Mouse (Mus musculus) CH12.LX (cell line): ENCODE measurements around the gene Trappc12. TPM values are rescaled to one million over a fixed set of nuclear protein-coding genes. Genes with fewer than 3 reads are reported as not detected.

Source experiments
- DNase-seq: peaks from one replicate; pipeline ENCODE4 v3.0.0-alpha.2; 2013; ENCODE audit errors: extremely low read depth
- H3K27ac ChIP-seq: 2 replicates; pipeline ENCODE4 v1.5.1; 2012; ENCODE audit warnings: low read depth, mild to moderate bottlenecking, control low read depth, moderate library complexity; ENCODE audit not compliant: insufficient read depth
- H3K27me3 ChIP-seq: replicated peaks from 2 replicates; pipeline ENCODE3; 2012; ENCODE audit warnings: inconsistent platforms
- H3K36me3 ChIP-seq, 2 experiments: replicated peaks in 1 of 2; 2 replicates each; pipeline versions ENCODE3 to v1.6.1; 2012; ENCODE audit warnings: inconsistent platforms in 1 of 2, low read length in 1 of 2, mild to moderate bottlenecking in 1 of 2, mixed read lengths in 1 of 2, moderate library complexity in 1 of 2; ENCODE audit not compliant: control insufficient read depth in 1 of 2, insufficient read depth in 1 of 2
- H3K4me1 ChIP-seq, 2 experiments: 2 replicates each; pipeline ENCODE4 v1.6.1; 2012; ENCODE audit warnings: inconsistent platforms in 1 of 2, moderate library complexity in 1 of 2; ENCODE audit not compliant: insufficient read depth in 2 of 2, control insufficient read depth in 1 of 2
- H3K4me2 ChIP-seq: 2 replicates; pipeline ENCODE4 v1.6.1; 2012; ENCODE audit warnings: low read depth, mild to moderate bottlenecking, control low read depth; ENCODE audit not compliant: poor library complexity, insufficient read depth, severe bottlenecking
- H3K4me3 ChIP-seq, 3 experiments: fragments of 150-350 bp in 1 of 3; sonication (generic) in 1 of 3; replicated peaks in 1 of 3; 2 replicates each; pipeline versions ENCODE3 to v1.5.1; 2011 to 2012; ENCODE audit warnings: low read depth in 2 of 3, low read length in 2 of 3, mild to moderate bottlenecking in 2 of 3, moderate library complexity in 2 of 3, control low read depth in 1 of 3, improper control_type of control experiment in 1 of 3, inconsistent platforms in 1 of 3, mixed read lengths in 1 of 3; ENCODE audit not compliant: poor library complexity in 1 of 3
- H3K79me2 ChIP-seq: replicated peaks from 2 replicates; pipeline ENCODE4 v1.6.1; 2012; ENCODE audit warnings: mild to moderate bottlenecking, moderate library complexity; ENCODE audit not compliant: control insufficient read depth, poor library complexity, insufficient read depth, severe bottlenecking; ENCODE audit errors: extremely low read depth
- H3K9ac ChIP-seq: 2 replicates; pipeline ENCODE4 v1.6.1; 2012; ENCODE audit warnings: low read depth, mild to moderate bottlenecking, control low read depth, moderate library complexity; ENCODE audit not compliant: insufficient read depth
- H3K9me3 ChIP-seq: replicated peaks from 2 replicates; pipeline ENCODE3; 2012; ENCODE audit warnings: low read length, inconsistent platforms, mixed read lengths
- BHLHE40 ChIP-seq: IDR thresholded peaks from 2 replicates; pipeline ENCODE4 v1.6.1; 2011; ENCODE audit warnings: mild to moderate bottlenecking, low read depth, low read length, improper control_type of control experiment
- CHD2 ChIP-seq: IDR thresholded peaks from 2 replicates; pipeline ENCODE4 v1.6.1; 2011; ENCODE audit warnings: low read length, improper control_type of control experiment
- CTCF ChIP-seq, 2 experiments: IDR thresholded peaks in 1 of 2; conservative IDR thresholded peaks in 1 of 2; 2 replicates each; pipeline ENCODE4 v1.5.1; 2011 to 2012; ENCODE audit warnings: low read depth in 2 of 2, low read length in 2 of 2, improper control_type of control experiment in 1 of 2, inconsistent platforms in 1 of 2, mild to moderate bottlenecking in 1 of 2, moderate library complexity in 1 of 2
- E2F4 ChIP-seq: IDR thresholded peaks from 2 replicates; pipeline ENCODE4 v1.6.1; 2011; ENCODE audit warnings: low read depth, low read length, improper control_type of control experiment; ENCODE audit not compliant: insufficient replicate concordance
- ELF1 ChIP-seq: IDR thresholded peaks from 2 replicates; pipeline ENCODE4 v1.6.1; 2014; ENCODE audit warnings: low read depth, mild to moderate bottlenecking, inconsistent platforms, low read length, improper control_type of control experiment
- EP300 ChIP-seq: IDR thresholded peaks from 2 replicates; pipeline ENCODE4 v1.6.1; 2011; ENCODE audit warnings: low read length, improper control_type of control experiment
- ETS1 ChIP-seq: conservative IDR thresholded peaks from 2 replicates; pipeline ENCODE4 v1.6.1; 2012; ENCODE audit warnings: low read depth, mild to moderate bottlenecking, inconsistent platforms, low read length, improper control_type of control experiment, moderate library complexity
- HCFC1 ChIP-seq: IDR thresholded peaks from 2 replicates; pipeline ENCODE4 v1.6.1; 2012; ENCODE audit warnings: low read depth, mild to moderate bottlenecking, inconsistent platforms, low read length, improper control_type of control experiment
- IRF4 ChIP-seq: IDR thresholded peaks from 2 replicates; pipeline ENCODE4 v1.6.1; 2014; ENCODE audit warnings: low read depth, mild to moderate bottlenecking, inconsistent platforms, low read length, improper control_type of control experiment
- JUND ChIP-seq: conservative IDR thresholded peaks from 2 replicates; pipeline ENCODE4 v1.6.1; 2011; ENCODE audit warnings: low read depth, low read length, improper control_type of control experiment
- KAT2A ChIP-seq: IDR thresholded peaks from 2 replicates; pipeline ENCODE4 v1.6.1; 2012; ENCODE audit warnings: low read length, improper control_type of control experiment, inconsistent platforms; ENCODE audit not compliant: insufficient replicate concordance
- MAX ChIP-seq: IDR thresholded peaks from 2 replicates; pipeline ENCODE4 v1.6.1; 2011; ENCODE audit warnings: low read length, improper control_type of control experiment
- MAZ ChIP-seq: IDR thresholded peaks from 2 replicates; pipeline ENCODE4 v1.6.1; 2012; ENCODE audit warnings: low read depth, mild to moderate bottlenecking, inconsistent platforms, low read length, improper control_type of control experiment, moderate library complexity
- MYC ChIP-seq: IDR thresholded peaks from 2 replicates; pipeline ENCODE4 v1.6.1; 2011; ENCODE audit warnings: low read depth, mild to moderate bottlenecking, improper control_type of control experiment, low read length
- NELFE ChIP-seq: IDR thresholded peaks from 2 replicates; pipeline ENCODE4 v1.6.1; 2011; ENCODE audit warnings: low read depth, low read length, improper control_type of control experiment
- PAX5 ChIP-seq: IDR thresholded peaks from 2 replicates; pipeline ENCODE4 v1.6.1; 2012; ENCODE audit warnings: low read length, inconsistent platforms, mixed read lengths
- POLR2A ChIP-seq: IDR thresholded peaks from 2 replicates; pipeline ENCODE4 v1.6.1; 2011; ENCODE audit warnings: low read depth, mild to moderate bottlenecking, improper control_type of control experiment, low read length
- SIN3A ChIP-seq: IDR thresholded peaks from 2 replicates; pipeline ENCODE4 v1.6.1; 2012; ENCODE audit warnings: low read length, improper control_type of control experiment, inconsistent platforms
- USF1 ChIP-seq: IDR thresholded peaks from 2 replicates; pipeline ENCODE4 v1.6.1; 2014; ENCODE audit warnings: low read depth, mild to moderate bottlenecking, inconsistent platforms, low read length, improper control_type of control experiment
- ZC3H11A ChIP-seq: IDR thresholded peaks from 2 replicates; pipeline ENCODE4 v1.6.1; 2012; ENCODE audit warnings: low read depth, mild to moderate bottlenecking, inconsistent platforms, low read length, improper control_type of control experiment
- ZKSCAN1 ChIP-seq: IDR thresholded peaks from 2 replicates; pipeline ENCODE4 v1.6.1; 2012; ENCODE audit warnings: low read depth, inconsistent platforms, low read length, improper control_type of control experiment, borderline replicate concordance
- ZMIZ1 ChIP-seq: IDR thresholded peaks from 2 replicates; pipeline ENCODE4 v1.6.1; 2012; ENCODE audit warnings: low read depth, mild to moderate bottlenecking, inconsistent platforms, low read length, improper control_type of control experiment
- ZNF384 ChIP-seq: IDR thresholded peaks from 2 replicates; pipeline ENCODE4 v1.6.1; 2012; ENCODE audit warnings: low read depth, low read length, improper control_type of control experiment, inconsistent platforms
- dilution Hi-C: fragments of 300-500 bp; cut with MboI; formaldehyde crosslinking; loops from 2 replicates; pipeline ENCODE4 v1.14.3; 2020; ENCODE audit warnings: low sequenced_read_pairs; ENCODE audit not compliant: extremely low pct_unique_long_range_greater_than_20kb, extremely low pct_ligation_motif_present
- in situ Hi-C: fragments of 300-500 bp; cut with MboI; formaldehyde crosslinking; loops from 3 replicates; pipeline ENCODE4 v1.14.3; 2019; ENCODE audit warnings: low sequenced_read_pairs, low pct_ligation_motif_present, low pct_unique_long_range_greater_than_20kb, mixed read lengths
- polyA plus RNA-seq: library from polyadenylated mRNA; unstranded; fragments of >175 nt; gene quantifications from 2 replicates; pipeline ENCODE4 v1.2.1, GENCODE M21; 2012; ENCODE audit warnings: low read depth; ENCODE audit not compliant: insufficient read length
- total RNA-seq, 2 experiments: library from RNA; depleted of rRNA; stranded (reverse); fragments of 300-350 nt in 1 of 2; fragments of >200 nt in 1 of 2; gene quantifications; 2 replicates each; pipeline ENCODE4 v1.2.3; 2012 to 2014

Gene Trappc12
- total and polyA plus RNA-seq, 3 experiments: 26.7 to 33.9 (median 28.9) TPM

- dilution Hi-C loops: no loop called here
- H3K9ac ChIP-seq: no peak overlapping the region
These were observed 76.1 kb downstream of the Trappc12 start for GRCm38 (mm10) chr12:28674038-28674720.

GRCm38 (mm10) chr12:28667287-28667686, 83.0 kb downstream of the Trappc12 start:
- no peaks in the 10 kb centered on the region for H3K9me3 ChIP-seq
- no peak overlapping the region for H3K4me2 ChIP-seq
- H3K36me3 ChIP-seq: peaks cover 0 to 3% of the 10 kb centered on the region in 2 experiments
- no peak overlapping the region for H3K9ac ChIP-seq
- no peaks in the 10 kb centered on the region for H3K27me3 ChIP-seq
- DNase-seq: no peak
- no peak for TF ChIP-seq EP300
- TF ChIP-seq ZC3H11A: no peak
- no peak for TF ChIP-seq KAT2A
- TF ChIP-seq BHLHE40: no peak
- no peak for TF ChIP-seq USF1
- no peak overlapping the region for H3K27ac ChIP-seq
- H3K4me1 ChIP-seq: peaks cover 5 to 6% of the 10 kb centered on the region in 2 experiments; a peak in 3 of 4 replicates
- in situ Hi-C loops: no loop called here
- H3K4me3 ChIP-seq: no peak overlapping the region
- H3K79me2 ChIP-seq: no peaks in the 10 kb centered on the region
- dilution Hi-C loops: no loop called here

More at GRCm38 (mm10) chr12:28674038-28674720, 76.1 kb downstream of the Trappc12 start:
- H3K27me3 ChIP-seq: no peaks in the 10 kb centered on the region
- H3K4me1 ChIP-seq: peaks cover 0 to 11% of the 10 kb centered on the region in 2 experiments
- peaks cover 14% of the 10 kb centered on the region for H3K79me2 ChIP-seq
- H3K4me2 ChIP-seq: peak overlapping the region; percentile 64; the same call in 1 of the 2 replicates
- no peaks in the 10 kb centered on the region for H3K9me3 ChIP-seq
- TF ChIP-seq HCFC1 (no peak), MYC (no peak), ETS1 (no peak), KAT2A (no peak), ZKSCAN1 (no peak), NELFE (no peak), POLR2A (no peak), MAZ (no peak), IRF4 (no peak), CHD2 (no peak), ZNF384 (no peak), ELF1 (no peak), ZMIZ1 (no peak), MAX (no peak), SIN3A (no peak), BHLHE40 (no peak), JUND (no peak), PAX5 (no peak), E2F4 (no peak), CTCF (conservative IDR thresholded peaks at IDR 0.05 in 1 of 2, IDR thresholded peaks at IDR 0.05 in 1 of 2; ENCODE audit: low read depth in 2 of 2, low read length in 2 of 2) (no peak)
- no peak for DNase-seq
- no peak overlapping the region for H3K27ac ChIP-seq
- H3K36me3 ChIP-seq: peaks cover 18 to 20% of the 10 kb centered on the region in 2 experiments
- peak overlapping the region in 1 of 3 experiments; percentile 85 for H3K4me3 ChIP-seq
- in situ Hi-C loops: no loop called here
